Mouse (Mus musculus): ENCODE measurements at regions not wholly inside any gene's neighbourhood (a gene's known extent, or its start where the extent isn't known, plus 50 kb on each side); places are given as distances from the start of the nearest gene placed in this dataset.

GRCm38 (mm10) chr4:105904896-105905295 lies 115.2 kb downstream of the Gm12728 start:
- H3K27me3 ChIP-seq (ENCODE audit: control insufficient read depth, insufficient read depth, low read length) = no peaks in the 10 kb centered on the region
- WGBS = 33% methylated on average over 8 of the region's 8 CpGs
- H3K27ac ChIP-seq (replicated peaks; ENCODE audit: low read depth, low read length) = no peak overlapping the region
- TF ChIP-seq POLR2A (IDR thresholded peaks at IDR 0.05; ENCODE audit: borderline replicate concordance, extremely low read depth, insufficient read depth, insufficient read length) = no peak
- ATAC-seq (ENCODE audit: low FRiP score, low read depth) (no peak), DNase-seq (ENCODE audit: low spot score) (no peak)
- H3K4me3 ChIP-seq (replicated peaks; ENCODE audit: low read length) = no peak overlapping the region
- H3K9me3 ChIP-seq (ENCODE audit: control insufficient read depth, low read length) = no peaks in the 10 kb centered on the region
- no peak overlapping the region for H3K9ac ChIP-seq (ENCODE audit: low read depth, low read length, severe bottlenecking)
- no peaks in the 10 kb centered on the region for H3K36me3 ChIP-seq (ENCODE audit: control insufficient read depth, insufficient read depth, low read length)
- H3K4me1 ChIP-seq (ENCODE audit: control insufficient read depth, insufficient read depth, low read length) = peaks cover 13% of the 10 kb centered on the region
- no peak overlapping the region for H3K4me2 ChIP-seq (replicated peaks; ENCODE audit: low read depth, low read length, severe bottlenecking)

GRCm38 (mm10) chr4:105906411-105906810 lies 116.7 kb downstream of the Gm12728 start:
- DNase-seq (ENCODE audit: low spot score) = no peak
- no peak for ATAC-seq (ENCODE audit: low FRiP score, low read depth)
- WGBS = 91% methylated on average over 4 of the region's 4 CpGs
- H3K4me3 ChIP-seq (replicated peaks; ENCODE audit: low read length) = no peak overlapping the region
- no peaks in the 10 kb centered on the region for H3K9me3 ChIP-seq (ENCODE audit: control insufficient read depth, low read length)
- TF ChIP-seq POLR2A (IDR thresholded peaks at IDR 0.05; ENCODE audit: borderline replicate concordance, extremely low read depth, insufficient read depth, insufficient read length) = no peak
- no peak overlapping the region for H3K27ac ChIP-seq (replicated peaks; ENCODE audit: low read depth, low read length)
- peaks cover 20% of the 10 kb centered on the region for H3K4me1 ChIP-seq (ENCODE audit: control insufficient read depth, insufficient read depth, low read length)
- H3K36me3 ChIP-seq (ENCODE audit: control insufficient read depth, insufficient read depth, low read length) = no peaks in the 10 kb centered on the region
- no peak overlapping the region for H3K9ac ChIP-seq (ENCODE audit: low read depth, low read length, severe bottlenecking)
- no peak overlapping the region for H3K4me2 ChIP-seq (replicated peaks; ENCODE audit: low read depth, low read length, severe bottlenecking)
- no peaks in the 10 kb centered on the region for H3K27me3 ChIP-seq (ENCODE audit: control insufficient read depth, insufficient read depth, low read length)

DNA sequence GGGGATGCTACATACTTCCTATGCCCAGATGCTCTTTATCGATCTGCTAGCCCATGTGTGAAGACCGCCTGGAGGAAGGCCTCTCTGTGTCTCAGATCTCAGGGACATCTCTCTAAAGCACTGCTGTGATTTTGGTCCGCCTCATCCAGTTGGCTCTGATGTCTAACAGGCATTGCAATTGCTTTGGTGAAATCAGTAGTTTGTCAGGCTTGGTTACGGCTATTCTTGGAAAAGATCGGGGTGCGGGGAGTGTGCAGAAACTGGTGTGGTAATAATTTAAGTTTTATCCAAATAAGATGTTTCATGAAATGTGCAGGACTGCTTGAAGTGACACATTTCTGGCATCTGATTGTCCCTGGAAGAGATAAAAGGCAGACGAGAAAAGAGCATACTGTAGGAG lies 117.9 kb downstream of the Gm12728 start:
- no peak overlapping the region for H3K9ac ChIP-seq (ENCODE audit: low read depth, low read length, severe bottlenecking)
- H3K27ac ChIP-seq (replicated peaks; ENCODE audit: low read depth, low read length) = no peak overlapping the region
- no peak for ATAC-seq (ENCODE audit: low FRiP score, low read depth)
- DNase-seq (ENCODE audit: low spot score) = no peak
- H3K36me3 ChIP-seq (ENCODE audit: control insufficient read depth, insufficient read depth, low read length) = no peaks in the 10 kb centered on the region
- no peaks in the 10 kb centered on the region for H3K9me3 ChIP-seq (ENCODE audit: control insufficient read depth, low read length)
- 80% methylated on average over 7 of the region's 7 CpGs for WGBS
- no peaks in the 10 kb centered on the region for H3K27me3 ChIP-seq (ENCODE audit: control insufficient read depth, insufficient read depth, low read length)
- H3K4me3 ChIP-seq (replicated peaks; ENCODE audit: low read length) = no peak overlapping the region
- H3K4me2 ChIP-seq (replicated peaks; ENCODE audit: low read depth, low read length, severe bottlenecking) = no peak overlapping the region
- H3K4me1 ChIP-seq (ENCODE audit: control insufficient read depth, insufficient read depth, low read length) = peaks cover 21% of the 10 kb centered on the region
- TF ChIP-seq POLR2A (IDR thresholded peaks at IDR 0.05; ENCODE audit: borderline replicate concordance, extremely low read depth, insufficient read depth, insufficient read length) = no peak

DNA sequence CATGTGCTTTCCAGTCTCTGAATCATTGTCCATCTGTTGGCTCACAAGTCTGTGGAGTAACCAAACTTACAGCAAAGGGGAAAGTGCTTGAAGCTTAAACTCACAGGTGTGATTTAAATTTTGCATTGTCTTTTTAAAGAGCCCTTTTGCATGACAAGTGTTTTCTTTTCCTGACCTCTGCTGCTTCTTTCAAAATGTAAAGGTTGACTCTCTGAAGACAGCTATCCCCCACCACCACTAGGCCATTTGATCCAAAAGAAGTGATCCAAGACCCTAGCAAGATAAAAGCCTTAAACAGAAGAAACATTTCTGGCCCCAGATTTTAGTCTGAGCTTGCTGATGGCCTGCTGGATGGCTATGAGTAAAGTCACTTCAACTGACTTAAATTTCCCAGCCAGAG lies 118.6 kb downstream of the Gm12728 start:
- ATAC-seq (ENCODE audit: low FRiP score, low read depth) = no peak
- no peak overlapping the region for H3K4me3 ChIP-seq (replicated peaks; ENCODE audit: low read length)
- no peak overlapping the region for H3K27ac ChIP-seq (replicated peaks; ENCODE audit: low read depth, low read length)
- H3K4me2 ChIP-seq (replicated peaks; ENCODE audit: low read depth, low read length, severe bottlenecking) = no peak overlapping the region
- TF ChIP-seq POLR2A (IDR thresholded peaks at IDR 0.05; ENCODE audit: borderline replicate concordance, extremely low read depth, insufficient read depth, insufficient read length) = no peak
- H3K9me3 ChIP-seq (ENCODE audit: control insufficient read depth, low read length) = no peaks in the 10 kb centered on the region
- H3K36me3 ChIP-seq (ENCODE audit: control insufficient read depth, insufficient read depth, low read length) = no peaks in the 10 kb centered on the region
- H3K9ac ChIP-seq (ENCODE audit: low read depth, low read length, severe bottlenecking) = no peak overlapping the region
- no peak for DNase-seq (ENCODE audit: low spot score)
- H3K4me1 ChIP-seq (ENCODE audit: control insufficient read depth, insufficient read depth, low read length) = peaks cover 17% of the 10 kb centered on the region
- no peaks in the 10 kb centered on the region for H3K27me3 ChIP-seq (ENCODE audit: control insufficient read depth, insufficient read depth, low read length)

DNA sequence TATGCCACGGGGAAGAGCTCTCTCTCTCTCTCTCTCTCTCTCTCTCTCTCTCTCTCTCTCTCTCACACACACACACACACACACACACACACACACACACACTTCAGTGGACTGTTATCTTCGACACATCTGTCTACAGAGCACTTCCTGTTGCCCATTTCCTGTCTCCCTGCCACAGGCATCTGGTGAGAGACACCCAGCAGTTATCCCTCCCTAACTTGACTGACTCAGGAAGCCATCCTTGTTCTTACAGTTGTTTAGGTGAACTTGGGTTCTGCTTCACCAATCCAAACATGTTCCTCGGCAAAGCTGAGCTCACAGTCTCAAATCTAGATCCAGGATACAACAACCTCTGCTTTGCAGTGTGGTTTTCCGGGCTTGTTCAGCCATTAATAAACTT lies 119.6 kb downstream of the Gm12728 start:
- Histone ChIP-seq H3K9ac (ENCODE audit: low read depth, low read length, severe bottlenecking) (no peak overlapping the region), H3K4me2 (replicated peaks; ENCODE audit: low read depth, low read length, severe bottlenecking) (no peak overlapping the region), H3K27ac (replicated peaks; ENCODE audit: low read depth, low read length) (no peak overlapping the region), H3K36me3 (ENCODE audit: control insufficient read depth, insufficient read depth, low read length) (no peaks in the 10 kb centered on the region), H3K4me1 (ENCODE audit: control insufficient read depth, insufficient read depth, low read length) (peaks cover 15% of the 10 kb centered on the region), H3K27me3 (ENCODE audit: control insufficient read depth, insufficient read depth, low read length) (no peaks in the 10 kb centered on the region), H3K9me3 (ENCODE audit: control insufficient read depth, low read length) (no peaks in the 10 kb centered on the region), H3K4me3 (replicated peaks; ENCODE audit: low read length) (no peak overlapping the region)
- WGBS = 43% methylated on average over 4 of the region's 4 CpGs
- TF ChIP-seq POLR2A (IDR thresholded peaks at IDR 0.05; ENCODE audit: borderline replicate concordance, extremely low read depth, insufficient read depth, insufficient read length) = no peak
- no peak for DNase-seq (ENCODE audit: low spot score)
- no peak for ATAC-seq (ENCODE audit: low FRiP score, low read depth)

GRCm38 (mm10) chr4:105910666-105911065 lies 121.0 kb downstream of the Gm12728 start:
- Histone ChIP-seq H3K9ac (ENCODE audit: low read depth, low read length, severe bottlenecking) (no peak overlapping the region), H3K4me2 (replicated peaks; ENCODE audit: low read depth, low read length, severe bottlenecking) (no peak overlapping the region), H3K27me3 (ENCODE audit: control insufficient read depth, insufficient read depth, low read length) (no peaks in the 10 kb centered on the region), H3K4me3 (replicated peaks; ENCODE audit: low read length) (no peak overlapping the region), H3K9me3 (ENCODE audit: control insufficient read depth, low read length) (no peaks in the 10 kb centered on the region), H3K4me1 (ENCODE audit: control insufficient read depth, insufficient read depth, low read length) (peaks cover 15% of the 10 kb centered on the region), H3K36me3 (ENCODE audit: control insufficient read depth, insufficient read depth, low read length) (no peaks in the 10 kb centered on the region), H3K27ac (replicated peaks; ENCODE audit: low read depth, low read length) (no peak overlapping the region)
- DNase-seq (ENCODE audit: low spot score) (no peak), ATAC-seq (ENCODE audit: low FRiP score, low read depth) (no peak)
- no peak for TF ChIP-seq POLR2A (IDR thresholded peaks at IDR 0.05; ENCODE audit: borderline replicate concordance, extremely low read depth, insufficient read depth, insufficient read length)
- 69% methylated on average over 5 of the region's 5 CpGs for WGBS
